Mouse (Mus musculus) spleen, adult 2 months (tissue): Measurements from ENCODE around the gene Gm28557.
"Not testable (repeated sequence)": the region's sequence is repeated elsewhere in the genome, so short reads cannot be mapped to it uniquely, and the experiment has no call there.

Source experiments
- CTCF ChIP-seq: fragments of 200-500 bp; IDR thresholded peaks from 2 replicates; pipeline ENCODE4 v1.5.1; 2011; ENCODE audit warnings: mild to moderate bottlenecking, inconsistent platforms; ENCODE audit not compliant: insufficient read depth, insufficient read length, insufficient replicate concordance; ENCODE audit errors: extremely low read depth
- POLR2A ChIP-seq: fragments of 200-500 bp; IDR thresholded peaks from 2 replicates; pipeline ENCODE4 v1.6.1; 2011; ENCODE audit warnings: low read depth, low read length, inconsistent platforms

DNA sequence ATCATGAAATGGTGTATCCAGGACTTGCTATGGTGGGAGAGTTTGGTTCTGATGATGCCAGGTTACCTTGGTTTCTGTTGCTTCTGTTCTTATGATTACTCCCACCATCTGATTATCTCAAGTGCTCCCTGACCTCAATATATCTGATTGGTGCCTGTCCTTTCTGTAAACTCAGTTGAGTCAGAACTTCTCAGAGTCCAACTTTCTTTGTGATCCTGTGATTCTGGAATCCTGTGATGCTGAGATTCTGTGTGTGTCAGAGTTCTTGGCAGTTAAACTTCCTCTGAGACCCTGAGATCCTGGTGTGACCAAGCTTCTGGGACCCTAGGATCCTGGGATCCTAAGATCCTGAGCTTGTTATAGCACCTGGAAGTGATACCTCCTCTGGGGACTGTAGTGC lies 13.0 kb upstream of the Gm28557 start, which contains the start of gene Zfp759:
- not testable (repeated sequence) for TF ChIP-seq POLR2A, CTCF
